Mouse (Mus musculus): ENCODE results near the gene Cmss1. TPM values are rescaled to one million over a fixed set of nuclear protein-coding genes. Genes with fewer than 3 reads are reported as not detected.
A peak's percentile ranks its signal among the peaks of the same experiment; 100 is the strongest.

The Cmss1 gene
- total RNA-seq, 2 experiments from 2014 or later: 34.1 to 36.0 TPM

DNA sequence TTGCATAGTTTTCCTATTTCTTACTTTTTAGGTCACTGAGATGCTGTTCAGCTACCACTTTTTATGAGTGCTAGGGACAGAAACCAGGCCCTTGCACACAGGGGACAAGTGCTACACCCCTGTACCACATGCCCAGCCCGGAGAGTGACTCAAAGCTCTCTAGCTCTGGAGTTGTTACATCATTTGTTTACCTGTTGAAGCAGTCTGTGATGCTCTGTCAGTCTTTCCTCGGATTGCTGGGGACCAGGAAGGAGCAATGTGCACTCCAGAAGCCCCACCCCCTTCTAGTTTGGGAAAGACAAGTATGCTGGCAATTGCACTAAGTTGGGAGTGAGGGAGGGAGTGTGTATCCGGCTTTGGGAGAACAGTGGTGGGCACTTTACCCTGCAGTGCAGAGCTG is 257.0 kb downstream of the Cmss1 start:
- DNase-seq (ENCODE audit: low spot score): no peak

DNA sequence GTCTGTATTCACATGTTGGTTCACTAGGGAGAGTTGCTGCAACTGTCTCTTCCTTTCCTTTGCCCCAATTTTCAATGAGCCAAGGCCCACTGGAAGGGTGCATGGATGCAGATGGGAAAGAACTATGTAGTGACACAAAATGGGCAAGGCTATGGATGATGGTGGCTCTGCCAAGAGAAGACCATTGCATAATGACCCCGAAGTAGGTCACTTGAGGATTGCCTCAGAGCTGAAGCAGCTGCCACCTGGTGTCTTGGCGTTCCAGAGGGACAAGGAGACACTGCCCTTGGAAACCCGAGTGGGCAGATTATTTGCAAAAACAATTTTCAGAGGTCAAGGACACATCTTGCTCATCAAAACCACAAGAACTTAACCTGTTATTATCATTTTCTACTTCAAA is 257.6 kb downstream of the Cmss1 start:
- peak; percentile 78 for DNase-seq (ENCODE audit: low spot score)

DNA sequence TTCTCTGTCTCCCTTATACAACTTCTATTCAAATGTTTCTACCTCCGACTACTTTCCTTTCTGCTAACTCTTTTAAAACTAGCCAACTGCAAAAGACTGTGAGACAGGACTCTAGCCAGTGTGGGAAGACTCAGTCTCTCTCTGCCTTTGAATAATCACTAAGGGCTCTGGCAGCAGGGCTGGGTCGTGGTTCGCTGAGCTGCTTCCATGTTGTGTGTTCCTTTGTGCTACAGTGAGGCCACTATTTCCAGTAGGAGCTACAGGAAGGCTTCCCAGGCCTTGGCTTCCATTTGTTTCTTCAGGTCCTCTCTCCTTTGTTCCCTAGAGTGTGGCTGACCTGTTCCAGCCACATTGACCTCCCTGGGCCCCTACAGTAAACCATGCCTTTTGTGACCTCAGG is 260.4 kb downstream of the Cmss1 start:
- DNase-seq (ENCODE audit: low spot score): no peak

DNA sequence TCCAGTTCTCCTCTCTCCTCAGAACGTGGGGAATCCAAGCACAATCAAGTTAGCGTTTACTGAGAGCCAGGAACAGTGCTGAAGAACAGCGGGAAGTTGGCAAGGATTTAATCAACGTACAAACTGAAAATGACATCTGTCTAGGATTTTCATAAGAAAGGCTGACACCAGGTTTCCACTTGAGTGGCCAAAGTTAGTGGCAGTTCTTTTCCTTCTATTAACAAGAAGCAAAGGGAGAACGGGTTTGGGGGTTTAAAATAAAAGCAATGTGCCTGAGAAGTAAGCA is 266.1 kb downstream of the Cmss1 start:
- DNase-seq (ENCODE audit: low spot score): no peak

DNA sequence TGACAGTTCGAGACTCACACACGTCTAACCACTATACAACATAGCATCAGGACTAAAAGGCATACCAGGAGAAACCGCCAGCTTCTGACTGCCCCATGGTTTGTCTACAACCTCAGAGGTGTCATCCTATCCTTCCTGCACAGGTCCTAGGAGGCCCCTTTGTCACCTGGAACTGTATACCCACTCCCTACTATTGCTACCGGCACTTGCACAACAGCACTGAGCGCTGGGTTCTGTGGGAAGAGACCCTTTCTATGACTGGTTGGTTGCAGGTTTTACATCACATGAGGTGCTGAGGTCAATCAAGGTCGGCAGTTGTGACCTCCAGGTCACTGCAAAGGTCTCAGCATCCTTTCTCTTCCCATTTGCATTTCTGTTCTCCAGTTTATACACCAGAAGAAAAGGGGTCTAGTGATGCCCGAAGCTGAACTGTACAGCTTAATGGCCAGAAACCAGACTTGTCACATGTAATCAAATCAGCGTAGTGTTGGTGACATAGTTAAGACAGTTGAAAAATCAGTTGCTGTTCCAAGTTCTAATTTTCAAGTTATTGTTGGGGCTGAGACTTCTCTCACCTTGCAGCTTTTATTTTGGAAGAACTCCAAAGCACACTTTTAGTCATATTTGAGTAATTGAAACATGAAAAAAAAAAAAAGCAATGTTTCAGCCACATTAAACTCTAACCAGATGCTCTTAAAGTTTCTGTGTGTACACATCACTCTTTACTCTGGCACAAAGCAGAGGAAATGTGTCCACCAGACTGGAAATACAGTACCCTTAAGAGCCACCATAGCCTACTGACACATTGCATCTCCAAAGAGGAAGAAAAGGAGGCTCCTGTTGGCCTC is 266.7 kb downstream of the Cmss1 start:
- DNase-seq (ENCODE audit: low spot score): no peak

DNA sequence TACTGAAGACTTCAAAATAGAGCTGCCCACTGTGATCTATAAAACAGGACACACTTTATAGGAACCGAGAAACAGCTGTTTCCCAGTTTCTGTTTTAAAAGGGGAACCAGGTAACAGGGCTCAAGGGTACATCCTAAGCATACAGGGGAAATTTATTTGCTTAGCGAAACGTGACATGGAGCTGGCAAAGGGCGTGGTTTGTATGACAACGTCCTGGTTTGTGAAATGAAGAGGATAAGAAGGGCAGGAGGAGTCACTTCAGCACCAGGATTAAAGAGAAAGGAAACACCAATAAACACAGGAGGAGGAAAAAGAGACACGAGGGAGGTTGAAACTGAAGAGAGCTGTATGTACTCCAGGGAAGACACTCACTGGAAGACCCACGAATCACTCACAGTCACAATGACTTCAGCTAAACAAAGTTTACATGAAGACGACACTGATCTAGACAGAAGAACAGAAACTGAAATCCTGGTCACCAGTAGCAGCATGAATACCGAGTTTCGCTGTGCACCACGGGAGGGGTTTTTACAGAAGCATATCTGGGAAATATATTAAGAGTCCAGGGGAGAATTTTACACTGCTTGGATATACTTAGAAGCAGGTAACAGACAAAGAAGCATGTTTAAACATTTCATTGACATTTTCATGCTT is 269.8 kb downstream of the Cmss1 start:
- DNase-seq (ENCODE audit: low spot score): no peak

DNA sequence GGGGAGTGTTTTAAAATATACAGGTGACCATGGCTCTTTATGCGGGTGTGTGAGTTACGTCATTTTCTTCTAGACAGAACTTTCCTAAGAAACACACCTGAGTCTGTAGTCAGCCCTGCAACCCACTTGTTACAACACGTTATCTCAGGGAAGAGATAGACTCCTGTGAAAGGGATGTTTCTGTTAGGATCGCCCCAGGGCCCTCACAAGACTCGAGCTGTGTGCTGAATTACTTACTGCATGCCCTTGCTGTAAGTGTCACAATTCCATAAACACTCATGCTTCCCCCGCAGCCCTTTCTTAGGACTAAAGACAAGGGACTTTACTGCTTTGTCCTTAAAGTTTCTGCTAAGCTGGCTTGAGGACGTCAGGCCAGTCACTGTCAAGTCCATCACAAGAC is 274.4 kb downstream of the Cmss1 start:
- no peak for DNase-seq (ENCODE audit: low spot score)

DNA sequence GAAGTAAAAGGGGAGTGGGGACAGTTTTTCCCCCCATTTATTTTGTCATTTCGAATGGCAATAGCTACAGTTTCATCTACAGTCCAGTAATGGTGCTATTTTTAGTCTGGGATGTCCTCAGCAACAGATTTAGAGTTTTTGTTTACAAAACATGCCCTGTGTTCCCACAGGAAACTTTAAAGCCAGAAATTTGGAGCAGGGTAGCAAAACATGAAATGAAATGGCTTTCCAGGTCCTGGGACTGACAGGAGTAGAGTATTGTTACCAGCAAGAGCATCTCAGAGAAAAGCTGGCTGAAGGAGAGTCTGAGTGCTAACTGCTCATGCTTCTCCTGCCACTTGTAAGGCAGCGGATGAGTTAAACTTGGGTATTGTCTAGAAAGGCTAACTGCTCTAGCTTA is 276.6 kb downstream of the Cmss1 start:
- DNase-seq (ENCODE audit: low spot score): no peak

DNA sequence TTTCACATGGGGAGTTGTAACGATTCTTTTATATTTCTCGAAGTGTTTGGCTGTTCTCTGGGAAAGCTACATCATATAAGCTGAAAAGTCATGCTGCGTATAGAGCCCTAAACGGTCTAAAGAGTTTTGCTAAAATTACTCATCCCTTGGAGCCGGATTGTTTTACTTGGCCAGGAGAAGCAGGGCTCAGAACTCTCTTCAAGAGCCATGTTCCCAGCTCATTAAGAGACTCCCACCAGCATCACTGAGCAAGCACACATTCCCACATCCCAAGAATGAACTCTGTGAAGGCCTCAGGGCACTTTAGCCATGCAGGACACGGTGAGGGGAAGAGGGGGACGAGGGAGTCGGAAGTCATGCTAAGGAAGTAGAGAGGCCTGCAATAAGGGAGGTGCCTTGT is 277.6 kb downstream of the Cmss1 start:
- DNase-seq (ENCODE audit: low spot score): no peak

DNA sequence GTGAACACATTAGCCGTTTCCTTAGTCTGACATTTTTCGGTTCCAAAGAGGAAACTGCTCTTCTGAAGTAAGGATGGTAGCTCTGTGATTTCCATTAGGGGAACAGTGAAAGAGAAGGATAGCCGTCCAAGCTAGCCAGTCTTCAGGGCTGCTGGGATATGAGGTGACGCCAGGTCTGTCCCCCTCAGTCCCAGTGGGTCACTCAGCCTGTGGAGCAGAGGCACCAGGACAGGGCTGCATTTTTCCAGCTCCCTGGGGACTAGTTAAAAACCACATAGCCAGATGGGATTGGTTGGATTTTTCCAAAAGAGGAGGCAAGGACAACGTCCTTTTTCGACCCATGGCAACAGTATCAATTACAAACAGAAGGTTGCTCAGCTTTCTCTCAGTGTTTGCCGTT is 279.7 kb downstream of the Cmss1 start:
- peak; percentile 78 for DNase-seq (ENCODE audit: low spot score)

DNA sequence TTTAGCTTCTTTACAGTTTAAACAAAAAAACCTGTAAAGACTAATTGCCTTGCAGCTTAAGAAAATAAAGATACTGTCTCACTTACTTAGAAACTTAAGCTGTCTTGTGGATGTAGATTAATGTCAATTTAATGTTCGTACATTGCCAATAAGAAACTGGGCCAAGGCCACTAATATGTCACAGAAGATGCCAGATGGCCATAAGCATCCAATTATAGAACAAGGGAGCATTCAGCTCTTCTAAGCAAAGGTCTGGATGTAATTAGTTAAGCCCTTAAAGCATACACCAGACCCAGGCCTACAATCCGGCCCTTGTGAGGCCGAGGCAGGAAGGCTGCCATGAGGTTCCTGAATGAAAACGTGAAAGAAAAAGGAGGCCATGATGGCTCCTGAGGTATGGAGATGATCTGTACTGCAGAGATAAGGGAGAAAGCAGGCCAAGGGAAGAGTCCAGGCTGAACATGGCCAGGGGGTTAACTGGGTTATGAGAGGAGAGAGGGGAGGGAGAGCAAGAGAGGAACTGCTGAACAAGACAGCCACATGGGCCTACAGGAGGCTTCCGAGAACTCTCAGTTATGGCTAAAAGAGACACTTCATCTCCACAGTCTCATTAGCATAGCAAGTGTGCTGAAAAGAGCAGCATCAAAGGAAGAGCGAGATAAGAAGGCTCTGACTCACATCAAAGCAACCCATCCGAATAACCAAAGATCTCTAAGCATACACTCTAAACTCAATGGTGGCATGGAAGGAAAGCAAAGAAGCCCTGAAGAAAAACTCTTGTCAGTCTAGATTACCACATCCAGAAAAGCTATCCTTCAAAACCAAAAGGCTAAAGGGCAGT is 287.2 kb downstream of the Cmss1 start:
- DNase-seq (ENCODE audit: low spot score): no peak

DNA sequence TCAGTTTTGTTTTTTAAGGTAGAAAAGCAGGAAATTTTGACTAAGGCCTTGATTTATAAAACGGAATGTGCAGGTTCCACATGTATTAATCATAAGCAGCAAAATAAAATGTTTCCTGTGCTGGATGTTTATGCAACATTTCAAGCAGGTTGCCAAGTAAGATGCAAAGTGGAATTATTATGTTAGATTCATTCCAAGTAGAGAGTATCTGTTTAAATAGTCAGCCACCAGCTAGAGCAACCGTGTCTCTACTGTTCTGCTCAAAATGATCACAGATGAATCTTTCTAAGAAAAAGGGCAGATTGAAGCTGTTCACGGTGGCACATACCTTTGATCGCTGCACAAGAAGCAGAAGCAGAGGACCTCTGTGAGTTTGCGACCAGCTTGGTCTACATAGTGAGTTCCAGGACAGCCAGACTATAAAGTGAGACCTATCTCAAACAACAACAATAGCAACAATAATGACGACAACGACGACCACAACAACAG is 288.0 kb downstream of the Cmss1 start:
- DNase-seq (ENCODE audit: low spot score): no peak

DNA sequence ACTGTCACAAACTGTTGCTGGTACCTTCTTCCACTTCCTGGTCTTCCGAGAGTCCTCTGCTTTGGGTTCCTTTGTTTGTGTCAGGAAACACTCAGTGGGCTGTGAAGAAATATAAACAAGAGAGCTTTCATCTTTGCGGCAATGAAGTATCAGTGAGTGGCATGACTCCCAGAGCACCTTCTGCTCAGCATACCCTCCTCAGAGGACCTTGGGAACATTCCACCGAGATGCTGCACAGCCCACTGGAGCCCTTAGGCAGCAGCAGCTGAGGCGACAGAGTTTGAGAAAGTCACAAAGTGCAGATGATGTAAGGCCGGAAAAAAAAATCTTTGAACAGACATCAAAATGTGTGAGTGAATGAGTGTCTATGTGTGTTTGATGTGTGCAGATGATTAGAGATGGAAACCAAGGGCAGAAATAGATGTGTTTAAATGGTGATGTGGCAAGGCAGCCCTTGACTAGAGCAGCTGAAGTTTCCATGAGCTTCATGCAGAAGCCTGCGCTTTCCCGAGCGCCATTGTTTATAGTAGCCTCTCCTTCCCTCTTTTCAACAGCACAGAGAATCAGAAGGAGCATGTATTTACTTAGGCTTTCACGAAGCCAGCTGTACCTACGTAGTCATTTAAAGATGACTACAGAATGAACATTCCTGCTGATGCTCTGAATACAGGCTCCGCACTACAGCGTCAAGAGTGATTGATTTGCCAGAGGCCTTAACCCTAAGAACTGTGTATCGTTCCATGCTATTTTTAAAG is 288.6 kb downstream of the Cmss1 start:
- no peak for DNase-seq (ENCODE audit: low spot score)

DNA sequence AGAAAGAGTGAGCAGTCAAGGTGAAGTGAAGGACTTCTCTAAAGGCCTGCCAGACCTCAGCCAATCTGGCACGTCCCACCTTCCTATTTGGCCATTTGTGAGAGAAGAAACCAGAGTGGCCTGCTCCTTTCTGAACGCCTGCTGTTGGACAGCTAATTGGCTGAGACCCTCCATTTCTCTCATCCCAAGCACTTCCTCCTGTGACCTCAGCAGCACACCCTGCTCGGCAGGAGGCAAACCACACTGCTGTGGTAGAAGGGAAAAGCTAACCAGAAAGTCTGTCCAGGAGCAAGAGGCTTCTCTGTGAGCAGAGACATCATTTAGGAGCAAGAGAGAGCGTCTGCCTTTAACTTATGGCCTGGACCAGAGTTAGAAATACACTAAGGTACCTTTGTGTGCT is 289.5 kb downstream of the Cmss1 start:
- no peak for DNase-seq (ENCODE audit: low spot score)

DNA sequence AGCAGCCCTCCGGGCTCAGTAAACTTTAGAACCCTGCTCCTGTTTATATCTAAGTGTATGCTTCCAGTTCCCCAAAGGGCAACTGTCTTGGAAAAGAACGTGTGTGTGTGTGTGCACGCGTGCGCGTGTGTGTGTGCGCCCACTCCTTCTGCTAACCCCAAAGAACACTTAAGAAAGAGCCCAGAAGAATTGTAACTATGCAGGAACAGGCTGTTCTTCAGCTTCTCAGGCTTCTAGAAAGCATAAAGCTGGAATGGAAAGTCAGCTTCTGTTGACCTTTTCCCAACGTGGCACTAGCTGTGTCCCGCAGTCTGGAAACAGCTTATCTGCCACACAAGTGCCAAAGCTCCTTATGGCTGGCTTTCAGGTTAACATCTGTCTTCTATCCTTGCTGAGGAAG is 291.6 kb downstream of the Cmss1 start:
- no peak for DNase-seq (ENCODE audit: low spot score)

DNA sequence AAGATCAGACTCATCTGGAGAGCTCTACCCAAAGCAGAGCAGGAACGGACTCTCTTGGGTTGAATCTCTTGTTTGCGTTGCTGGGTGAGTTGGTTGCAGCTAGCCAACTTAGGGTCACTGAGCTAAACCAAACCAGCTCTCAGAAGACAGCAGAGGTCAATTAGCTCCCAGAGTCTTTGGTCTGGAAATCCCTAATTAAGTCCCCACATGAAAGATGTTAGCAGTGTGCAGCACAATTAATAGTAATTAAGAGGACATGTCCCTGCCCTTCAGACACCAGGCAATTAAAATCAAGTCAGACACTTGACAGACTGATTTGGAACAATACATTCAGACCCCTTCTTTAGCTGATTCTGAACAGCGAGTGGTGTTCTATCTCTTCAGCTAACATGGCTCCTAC is 292.4 kb downstream of the Cmss1 start:
- DNase-seq (ENCODE audit: low spot score): no peak

DNA sequence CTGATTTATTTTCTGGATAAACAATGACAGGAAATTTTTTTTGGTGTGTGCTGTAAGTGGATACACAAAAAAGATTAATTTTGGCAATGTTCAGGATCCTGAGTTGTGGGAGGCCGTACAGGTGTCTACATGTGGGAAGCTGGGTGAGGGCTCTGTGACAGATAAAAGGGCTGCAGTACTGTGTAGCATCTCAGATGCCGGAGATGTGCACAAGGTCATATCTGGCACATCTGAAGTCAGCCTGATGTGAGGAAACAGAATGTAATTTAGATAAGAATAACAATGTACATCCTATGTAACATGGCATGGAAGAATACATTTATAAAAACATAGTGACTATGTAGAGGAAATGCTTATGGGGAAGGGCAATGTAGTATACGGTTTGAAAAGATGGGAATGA is 293.2 kb downstream of the Cmss1 start:
- DNase-seq (ENCODE audit: low spot score): no peak

DNA sequence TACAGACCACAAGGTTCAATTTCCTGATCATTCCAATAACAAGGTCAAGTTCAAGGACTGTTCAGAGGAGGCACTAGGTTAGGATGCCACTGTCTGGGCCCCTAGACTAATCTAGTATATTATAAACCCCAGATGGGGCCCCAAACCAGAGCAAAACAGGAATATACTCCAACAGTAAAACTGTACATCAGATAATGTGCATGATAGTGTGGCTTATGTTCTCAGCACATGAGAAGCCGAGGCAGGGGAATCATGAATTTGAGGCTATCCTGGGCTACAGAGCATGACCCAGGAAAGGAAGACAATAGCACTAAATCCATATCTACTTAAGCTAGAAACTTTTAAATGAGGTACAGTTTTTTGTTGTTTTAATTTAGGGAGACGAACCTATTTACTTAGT is 294.5 kb downstream of the Cmss1 start:
- no peak for DNase-seq (ENCODE audit: low spot score)

DNA sequence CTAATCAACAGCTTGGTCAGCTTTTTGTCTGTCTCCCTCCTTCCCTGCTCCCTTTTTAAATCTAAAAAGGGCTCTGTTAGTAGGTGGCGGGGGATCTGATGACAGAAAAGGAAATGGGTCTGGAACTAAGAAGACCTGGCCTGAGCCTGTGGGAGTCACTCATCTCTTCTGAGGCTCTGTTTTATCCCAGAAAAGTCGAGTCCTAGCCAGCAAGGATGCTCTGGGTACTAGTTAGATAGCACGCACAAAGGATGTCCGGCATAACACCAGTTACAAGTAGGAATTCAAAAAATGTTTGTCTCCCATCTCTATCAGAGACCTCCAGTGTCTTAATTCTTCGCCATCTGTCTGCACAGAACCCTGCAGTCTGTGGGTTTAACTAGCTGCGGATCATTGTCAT is 301.2 kb downstream of the Cmss1 start:
- no peak for DNase-seq (ENCODE audit: low spot score)

DNA sequence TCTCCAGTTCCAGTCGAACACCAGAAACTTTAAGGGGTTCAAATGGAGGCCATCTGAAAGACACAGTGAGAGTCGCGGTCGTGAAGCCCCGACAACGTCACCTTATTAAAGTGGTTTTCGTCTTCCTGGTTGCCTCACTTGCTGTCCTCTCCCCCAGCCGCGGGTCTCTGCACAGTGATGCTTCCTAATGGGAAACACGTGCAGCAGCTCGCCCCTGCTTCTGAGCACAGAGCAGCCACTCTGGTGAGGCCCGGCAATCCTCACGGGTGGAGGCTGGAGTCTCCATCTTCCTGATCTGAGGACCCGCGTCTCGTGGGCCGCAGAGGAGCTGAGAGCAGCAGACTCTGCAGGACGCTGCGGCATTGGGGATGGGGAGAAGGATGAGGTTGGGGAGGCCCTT is 302.9 kb downstream of the Cmss1 start:
- DNase-seq (ENCODE audit: low spot score): no peak

DNA sequence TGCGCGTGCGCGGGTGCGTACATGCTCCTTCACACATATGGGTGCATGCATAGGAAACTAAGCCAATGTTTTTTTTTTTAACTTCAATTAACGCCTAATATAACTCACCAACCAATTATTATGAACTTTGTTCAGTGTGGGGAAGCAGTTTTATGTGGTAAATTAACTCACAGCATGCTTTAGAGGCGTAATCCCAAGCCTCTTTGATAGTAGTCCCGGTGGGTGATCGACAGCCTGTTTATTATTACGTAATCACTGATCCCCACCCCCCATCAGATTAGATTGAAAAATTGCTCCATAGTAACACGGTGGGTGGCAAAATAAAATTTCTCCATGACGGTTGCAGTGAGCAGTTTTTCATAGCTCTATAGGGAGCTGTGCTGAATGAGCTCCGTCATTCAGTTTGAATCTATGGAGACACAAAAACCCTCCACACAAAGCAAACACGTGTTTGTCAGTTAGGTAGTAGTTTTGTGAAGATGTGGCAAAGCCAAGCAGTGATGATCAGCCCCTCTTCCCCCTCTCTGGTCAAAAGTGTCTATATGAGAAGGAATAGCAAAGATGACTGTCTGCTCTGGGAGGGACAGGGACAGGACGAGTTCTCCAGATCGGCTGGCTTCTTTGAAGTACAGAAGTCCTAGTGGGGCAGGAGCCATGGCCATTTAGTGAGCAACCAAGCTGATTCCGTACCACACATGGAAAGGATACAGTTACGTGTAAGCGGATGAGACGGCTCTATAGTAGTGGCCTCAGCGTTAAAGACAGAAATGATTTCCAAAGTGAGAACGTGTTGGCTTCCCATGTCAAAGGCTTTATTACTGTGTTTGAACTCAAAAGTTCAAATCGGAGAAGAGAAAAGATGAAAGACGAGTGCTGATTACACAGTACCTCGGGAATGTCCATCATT is 303.6 kb downstream of the Cmss1 start:
- DNase-seq (ENCODE audit: low spot score): no peak
